Mouse (Mus musculus): ENCODE measurements around the gene Nrxn3. TPM values are rescaled to one million over a fixed set of nuclear protein-coding genes. Genes with fewer than 3 reads are reported as not detected.

Gene Nrxn3
- polyA plus RNA-seq, 1 experiment: not detected

DNA sequence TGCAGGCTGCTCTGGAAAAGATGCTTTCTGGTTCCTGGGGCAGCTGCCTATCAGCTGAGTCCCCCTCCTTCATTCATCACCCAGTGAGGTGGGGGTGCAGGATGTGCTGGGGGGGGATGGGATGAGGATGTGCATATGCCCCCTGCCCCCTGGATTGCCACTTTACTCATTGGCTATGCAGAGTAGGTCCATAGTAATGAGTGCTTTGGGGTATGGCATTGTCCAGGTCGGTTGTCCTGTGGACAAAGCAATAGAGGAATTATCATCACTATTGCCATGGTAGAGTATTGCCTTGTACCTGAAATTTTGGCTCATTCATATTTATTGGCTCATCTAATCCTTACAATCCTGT is 79.0 kb downstream of the Nrxn3 start:
- Histone ChIP-seq H3K4me3 (ENCODE audit: insufficient read depth, low read length) (no peak overlapping the region), H3K27ac (ENCODE audit: insufficient read depth, low read depth, low read length) (no peak overlapping the region), H3K4me1 (ENCODE audit: control insufficient read depth, insufficient read depth, low read length) (no peaks in the 10 kb centered on the region)
- TF ChIP-seq POLR2A (IDR thresholded peaks at IDR 0.05; ENCODE audit: borderline replicate concordance, low read depth, low read length): no peak
- no peak for TF ChIP-seq CTCF (IDR thresholded peaks at IDR 0.05; ENCODE audit: low read depth, low read length)

DNA sequence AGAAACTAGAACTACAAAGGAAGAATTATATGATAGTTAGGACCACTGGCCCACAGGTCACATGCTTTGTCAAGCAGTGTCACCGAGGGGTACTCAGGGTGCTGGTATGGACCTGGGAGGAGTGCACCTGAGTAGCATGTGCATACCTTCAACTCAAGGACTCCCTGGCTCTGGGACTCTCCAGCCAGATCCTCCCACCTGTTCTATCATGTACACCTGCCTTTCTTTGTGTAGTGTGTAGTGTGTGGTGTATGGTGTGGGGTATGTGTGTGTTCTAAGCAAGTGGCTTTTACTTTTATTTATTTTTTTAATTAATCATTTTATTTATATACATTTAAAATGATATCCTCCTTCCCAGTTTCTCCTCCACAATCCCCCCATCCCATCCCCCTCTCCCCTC is 86.3 kb downstream of the Nrxn3 start:
- H3K4me3 ChIP-seq (ENCODE audit: insufficient read depth, low read length): no peak overlapping the region
- H3K4me1 ChIP-seq (ENCODE audit: control insufficient read depth, insufficient read depth, low read length): no peaks in the 10 kb centered on the region
- TF ChIP-seq CTCF (IDR thresholded peaks at IDR 0.05; ENCODE audit: low read depth, low read length) (no peak), POLR2A (IDR thresholded peaks at IDR 0.05; ENCODE audit: borderline replicate concordance, low read depth, low read length) (no peak)
- no peak overlapping the region for H3K27ac ChIP-seq (ENCODE audit: insufficient read depth, low read depth, low read length)

DNA sequence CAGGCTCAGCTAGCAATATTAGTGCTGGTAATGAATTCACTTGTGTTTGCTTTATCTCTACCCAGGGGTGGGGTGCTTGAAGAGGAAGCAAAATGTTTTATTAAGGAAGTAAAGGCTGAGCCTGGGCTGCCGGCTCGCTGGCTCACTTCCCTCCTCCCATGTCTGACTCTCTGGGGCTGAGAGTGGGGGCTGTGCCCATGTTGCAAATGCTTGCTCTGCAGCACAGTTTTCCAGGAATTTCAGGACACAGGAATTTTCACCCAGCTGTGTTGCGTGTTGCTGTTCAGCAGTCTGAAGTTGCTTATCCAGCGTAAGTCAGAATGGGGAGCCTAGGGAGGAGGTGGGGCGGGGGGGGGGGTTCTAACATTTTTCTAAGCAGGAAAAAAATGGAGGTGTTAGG is 89.5 kb downstream of the Nrxn3 start:
- Histone ChIP-seq H3K4me1 (ENCODE audit: control insufficient read depth, insufficient read depth, low read length) (no peaks in the 10 kb centered on the region), H3K27ac (ENCODE audit: insufficient read depth, low read depth, low read length) (no peak overlapping the region), H3K4me3 (ENCODE audit: insufficient read depth, low read length) (no peak overlapping the region)
- no peak for TF ChIP-seq POLR2A (IDR thresholded peaks at IDR 0.05; ENCODE audit: borderline replicate concordance, low read depth, low read length)
- TF ChIP-seq CTCF (IDR thresholded peaks at IDR 0.05; ENCODE audit: low read depth, low read length): no peak

DNA sequence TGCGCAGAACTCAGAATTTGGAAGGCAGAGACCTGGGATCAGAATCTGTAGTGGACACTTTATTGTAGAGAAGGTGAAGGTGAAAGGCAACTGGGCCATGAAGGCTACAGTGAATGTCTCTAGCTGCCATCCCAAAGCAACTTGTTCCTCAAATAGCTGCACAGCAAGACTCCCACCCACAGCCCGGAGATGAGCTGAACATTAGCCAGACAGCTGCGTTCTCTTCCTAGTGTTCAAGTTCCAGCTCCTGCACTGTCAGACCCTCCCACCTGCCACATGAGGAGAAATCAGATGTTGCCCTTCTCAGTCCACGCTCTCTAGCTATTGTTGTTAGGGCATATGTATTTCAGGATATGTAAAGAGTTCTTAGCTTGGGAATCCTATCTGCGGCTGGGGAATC is 94.2 kb downstream of the Nrxn3 start:
- H3K4me3 ChIP-seq (ENCODE audit: insufficient read depth, low read length): no peak overlapping the region

DNA sequence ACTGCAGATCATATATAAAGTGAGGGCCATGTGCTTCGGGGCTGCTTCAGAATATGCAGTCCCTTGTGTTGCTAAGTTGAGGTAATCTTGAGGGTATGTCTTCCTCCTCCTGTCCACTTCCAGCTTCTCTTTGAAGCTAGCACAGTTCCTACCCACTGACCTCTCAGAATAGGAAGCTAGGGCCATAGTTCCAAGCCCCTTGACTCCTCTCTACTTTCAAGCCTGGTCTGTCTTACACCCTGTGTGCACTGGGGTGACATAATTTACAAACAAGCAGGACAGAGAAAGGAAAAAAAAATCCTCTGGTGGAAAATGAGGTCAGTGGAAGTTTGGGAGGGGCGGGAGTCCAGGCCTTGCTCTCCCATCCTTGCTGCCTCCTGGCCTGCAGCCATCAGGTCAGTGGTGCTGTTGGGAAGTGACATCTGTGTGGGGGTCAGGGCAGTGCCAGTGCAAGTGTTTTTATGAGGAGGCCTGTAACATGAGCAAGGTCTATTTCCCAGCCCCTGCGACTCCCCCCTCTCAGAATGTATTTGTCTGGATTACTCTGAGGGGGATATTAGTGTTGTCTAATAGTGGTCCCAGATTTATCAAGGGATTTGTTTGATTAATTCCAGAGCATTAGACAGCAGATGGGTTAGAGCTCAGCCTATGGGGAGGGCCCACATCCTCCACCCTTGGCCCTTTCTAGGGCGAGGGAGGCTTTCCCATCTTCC is 96.1 kb downstream of the Nrxn3 start:
- H3K4me1 ChIP-seq (ENCODE audit: control insufficient read depth, insufficient read depth, low read length): no peaks in the 10 kb centered on the region
- TF ChIP-seq CTCF (IDR thresholded peaks at IDR 0.05; ENCODE audit: low read depth, low read length) (no peak), POLR2A (IDR thresholded peaks at IDR 0.05; ENCODE audit: borderline replicate concordance, low read depth, low read length) (no peak)
- H3K27ac ChIP-seq (ENCODE audit: insufficient read depth, low read depth, low read length): no peak overlapping the region
- H3K4me3 ChIP-seq (ENCODE audit: insufficient read depth, low read length): no peak overlapping the region

More for the DNA sequence above, 94.2 kb downstream of the Nrxn3 start:
- Histone ChIP-seq H3K27ac (ENCODE audit: insufficient read depth, low read depth, low read length) (no peak overlapping the region), H3K4me1 (ENCODE audit: control insufficient read depth, insufficient read depth, low read length) (no peaks in the 10 kb centered on the region)
- no peak for TF ChIP-seq CTCF (IDR thresholded peaks at IDR 0.05; ENCODE audit: low read depth, low read length)

DNA sequence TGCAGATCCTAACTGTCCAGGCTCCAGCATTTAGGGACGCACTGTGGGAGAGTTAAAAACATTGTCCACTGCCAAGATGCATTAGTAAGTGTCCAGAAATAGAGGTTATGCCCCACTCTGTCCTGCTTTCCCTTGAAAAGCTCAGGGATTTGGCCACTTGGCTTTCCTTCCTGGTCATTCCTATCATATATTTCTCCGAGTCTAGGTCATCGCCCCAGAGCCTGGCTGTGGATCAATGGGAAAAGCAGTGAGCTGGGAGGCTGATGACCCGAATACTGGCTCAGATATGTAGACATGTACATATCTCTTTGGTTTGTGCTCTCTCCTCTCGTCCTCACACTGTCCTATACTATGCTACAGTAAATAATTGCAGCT is 96.6 kb downstream of the Nrxn3 start:
- TF ChIP-seq CTCF (IDR thresholded peaks at IDR 0.05; ENCODE audit: low read depth, low read length) (no peak), POLR2A (IDR thresholded peaks at IDR 0.05; ENCODE audit: borderline replicate concordance, low read depth, low read length) (no peak)
- Histone ChIP-seq H3K4me1 (ENCODE audit: control insufficient read depth, insufficient read depth, low read length) (no peaks in the 10 kb centered on the region), H3K27ac (ENCODE audit: insufficient read depth, low read depth, low read length) (no peak overlapping the region)

DNA sequence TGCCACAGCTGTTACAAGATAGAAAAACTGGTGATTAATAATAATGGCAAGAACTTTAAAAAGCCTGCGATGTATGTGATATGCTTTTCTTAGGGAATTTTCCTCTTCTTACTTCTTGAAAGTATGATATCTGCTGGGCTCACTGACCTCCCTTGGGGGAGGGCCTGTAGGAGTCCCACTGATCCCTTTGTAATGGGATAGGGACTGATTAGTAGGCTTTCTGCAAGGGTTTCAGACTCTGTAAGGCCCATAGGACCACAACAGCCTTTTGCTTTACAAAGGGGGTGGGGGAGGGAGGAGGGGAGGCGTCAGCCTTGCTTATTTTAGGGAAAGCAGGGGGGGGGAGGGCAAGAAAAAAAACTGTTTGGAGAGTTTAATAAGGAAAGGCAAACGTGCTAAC is 97.5 kb downstream of the Nrxn3 start:
- no peaks in the 10 kb centered on the region for H3K4me1 ChIP-seq (ENCODE audit: control insufficient read depth, insufficient read depth, low read length)
- H3K27ac ChIP-seq (ENCODE audit: insufficient read depth, low read depth, low read length): no peak overlapping the region
- no peak for TF ChIP-seq CTCF (IDR thresholded peaks at IDR 0.05; ENCODE audit: low read depth, low read length)
- TF ChIP-seq POLR2A (IDR thresholded peaks at IDR 0.05; ENCODE audit: borderline replicate concordance, low read depth, low read length): no peak
- no peak overlapping the region for H3K4me3 ChIP-seq (ENCODE audit: insufficient read depth, low read length)

More for the DNA sequence above, 96.6 kb downstream of the Nrxn3 start:
- H3K4me3 ChIP-seq (ENCODE audit: insufficient read depth, low read length): no peak overlapping the region

DNA sequence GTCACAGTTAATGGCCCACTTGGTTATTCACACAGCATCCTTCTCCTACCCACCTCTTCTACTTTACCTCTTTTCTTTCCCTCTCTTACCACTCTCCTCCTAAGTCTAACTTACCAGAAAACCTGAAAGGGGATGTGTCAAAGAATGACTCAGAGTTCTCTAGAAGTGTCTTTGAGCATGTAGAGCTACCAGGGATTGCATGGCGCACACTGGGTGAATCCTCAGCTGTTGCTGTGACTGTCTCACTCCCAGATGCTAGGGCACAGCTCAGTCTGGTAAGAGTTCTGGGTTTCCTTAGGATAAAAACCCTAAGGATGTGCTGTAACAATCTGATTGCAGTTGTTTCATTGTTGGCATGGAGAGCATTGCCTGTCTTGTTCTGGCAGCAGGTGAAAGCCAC is 108.2 kb downstream of the Nrxn3 start:
- Histone ChIP-seq H3K27ac (ENCODE audit: insufficient read depth, low read depth, low read length) (no peak overlapping the region), H3K4me1 (ENCODE audit: control insufficient read depth, insufficient read depth, low read length) (no peaks in the 10 kb centered on the region), H3K4me3 (ENCODE audit: insufficient read depth, low read length) (no peak overlapping the region)
- no peak for TF ChIP-seq POLR2A (IDR thresholded peaks at IDR 0.05; ENCODE audit: borderline replicate concordance, low read depth, low read length)
- no peak for TF ChIP-seq CTCF (IDR thresholded peaks at IDR 0.05; ENCODE audit: low read depth, low read length)

DNA sequence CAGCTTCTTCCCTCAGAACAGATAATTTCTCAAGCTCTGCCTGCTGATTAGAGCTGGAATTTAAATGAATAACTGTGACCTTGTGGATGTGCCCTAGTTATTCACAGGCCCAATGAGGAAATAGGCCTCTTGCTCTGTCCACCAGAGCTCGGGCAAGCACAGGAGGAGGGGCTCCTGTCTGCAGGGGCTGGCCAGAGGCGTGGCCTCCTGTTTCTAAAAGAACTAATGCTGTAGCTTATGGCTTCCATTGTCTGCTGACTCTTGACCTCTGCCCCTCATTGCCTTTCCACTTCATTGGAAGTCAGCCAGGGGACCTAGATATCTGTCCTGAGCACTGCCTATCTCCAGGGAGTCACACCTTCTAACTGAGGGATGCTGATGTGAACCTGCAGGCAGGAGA is 113.1 kb downstream of the Nrxn3 start:
- Histone ChIP-seq H3K27ac (ENCODE audit: insufficient read depth, low read depth, low read length) (no peak overlapping the region), H3K4me1 (ENCODE audit: control insufficient read depth, insufficient read depth, low read length) (no peaks in the 10 kb centered on the region), H3K4me3 (ENCODE audit: insufficient read depth, low read length) (no peak overlapping the region)
- TF ChIP-seq CTCF (IDR thresholded peaks at IDR 0.05; ENCODE audit: low read depth, low read length) (no peak), POLR2A (IDR thresholded peaks at IDR 0.05; ENCODE audit: borderline replicate concordance, low read depth, low read length) (no peak)

DNA sequence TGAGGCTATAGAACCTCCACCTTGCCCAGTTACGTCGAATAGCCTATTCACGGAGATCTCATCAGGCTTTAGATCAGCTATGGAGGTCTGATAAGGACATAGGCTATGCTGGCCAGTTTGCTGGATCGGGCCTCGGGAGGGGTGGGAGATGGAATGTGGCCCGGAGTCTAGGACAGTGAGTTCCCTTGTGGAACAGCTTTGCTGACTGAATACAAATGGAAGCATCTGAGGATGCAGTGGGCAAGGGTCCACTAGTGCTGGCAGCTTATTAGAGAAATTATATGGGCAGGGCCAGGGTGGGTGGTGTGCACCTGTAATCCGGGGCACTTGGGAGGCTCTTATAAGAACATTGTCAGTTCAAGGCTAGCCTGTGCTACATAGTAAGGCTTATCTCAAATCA is 117.0 kb downstream of the Nrxn3 start:
- no peak for TF ChIP-seq POLR2A (IDR thresholded peaks at IDR 0.05; ENCODE audit: borderline replicate concordance, low read depth, low read length)
- TF ChIP-seq CTCF (IDR thresholded peaks at IDR 0.05; ENCODE audit: low read depth, low read length): no peak
- Histone ChIP-seq H3K4me3 (ENCODE audit: insufficient read depth, low read length) (no peak overlapping the region), H3K4me1 (ENCODE audit: control insufficient read depth, insufficient read depth, low read length) (no peaks in the 10 kb centered on the region), H3K27ac (ENCODE audit: insufficient read depth, low read depth, low read length) (no peak overlapping the region)

DNA sequence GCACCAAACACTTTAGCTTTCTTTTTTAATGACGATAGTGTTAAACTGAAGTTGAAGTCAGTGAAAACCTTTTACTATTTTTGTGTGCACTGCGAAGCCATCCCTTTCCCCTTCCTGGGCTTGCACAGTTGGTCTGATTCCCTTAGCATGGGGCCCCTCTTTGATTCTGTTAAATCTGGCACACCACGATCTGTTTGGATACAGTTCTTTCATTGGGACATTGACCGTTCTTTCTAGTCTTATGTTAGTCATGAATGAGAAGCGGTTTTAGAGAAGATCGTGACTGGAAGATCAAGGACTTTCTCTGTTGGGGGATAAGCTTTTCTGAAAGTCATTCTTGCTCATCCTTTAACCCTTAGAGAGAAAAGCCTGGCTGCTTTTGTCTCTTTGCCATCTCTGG is 118.7 kb downstream of the Nrxn3 start:
- H3K4me3 ChIP-seq (ENCODE audit: insufficient read depth, low read length): no peak overlapping the region
- H3K4me1 ChIP-seq (ENCODE audit: control insufficient read depth, insufficient read depth, low read length): no peaks in the 10 kb centered on the region
- no peak for TF ChIP-seq POLR2A (IDR thresholded peaks at IDR 0.05; ENCODE audit: borderline replicate concordance, low read depth, low read length)
- TF ChIP-seq CTCF (IDR thresholded peaks at IDR 0.05; ENCODE audit: low read depth, low read length): no peak
- no peak overlapping the region for H3K27ac ChIP-seq (ENCODE audit: insufficient read depth, low read depth, low read length)
